Mouse (Mus musculus): ENCODE results near the gene Nps. TPM values are rescaled to one million over a fixed set of nuclear protein-coding genes. Genes with fewer than 3 reads are reported as not detected.

Nps gene
- polyA plus RNA-seq, 1 experiment from 2014 or later = not detected

- 75% methylated on average over 4 of the region's 4 CpGs for WGBS
- H3K4me1 ChIP-seq (ENCODE audit: control insufficient read depth, insufficient read depth, low read length) = peaks cover 13% of the 10 kb centered on the region; the same call in 1 of the 2 replicates
- 0 out of 2 replicates have a peak, but pooled peaks cover 5% of the 10 kb centered on the region for H3K27me3 ChIP-seq (ENCODE audit: control insufficient read depth, insufficient read depth, low read length)
- no peak overlapping the region for H3K27ac ChIP-seq (ENCODE audit: low read length)
- ATAC-seq (ENCODE audit: insufficient number of reproducible peaks, insufficient read depth, low FRiP score, low read depth) = no peak
- no peak overlapping the region for H3K4me3 ChIP-seq (ENCODE audit: low read depth, low read length)
- no peak overlapping the region for H3K9ac ChIP-seq (replicated peaks; ENCODE audit: low read depth, low read length)
- no peak overlapping the region for H3K4me2 ChIP-seq (replicated peaks; ENCODE audit: low read depth, low read length)
- no peaks in the 10 kb centered on the region for H3K36me3 ChIP-seq (ENCODE audit: control insufficient read depth, insufficient read depth, low read length)
- H3K9me3 ChIP-seq (ENCODE audit: control insufficient read depth, low read depth, low read length) = no peaks in the 10 kb centered on the region
Measured at GRCm38 (mm10) chr7:135239441-135239840, 19.1 kb upstream of the Nps start.

GRCm38 (mm10) chr7:135240006-135240405 lies 18.5 kb upstream of the Nps start:
- no peak overlapping the region for H3K4me2 ChIP-seq (replicated peaks; ENCODE audit: low read depth, low read length)
- no peak overlapping the region for H3K27ac ChIP-seq (ENCODE audit: low read length)
- no peaks in the 10 kb centered on the region for H3K9me3 ChIP-seq (ENCODE audit: control insufficient read depth, low read depth, low read length)
- H3K36me3 ChIP-seq (ENCODE audit: control insufficient read depth, insufficient read depth, low read length) = no peaks in the 10 kb centered on the region
- H3K4me1 ChIP-seq (ENCODE audit: control insufficient read depth, insufficient read depth, low read length) = peaks cover 13% of the 10 kb centered on the region; the same call in 1 of the 2 replicates
- 80% methylated on average over 6 of the region's 6 CpGs for WGBS
- no peak overlapping the region for H3K9ac ChIP-seq (replicated peaks; ENCODE audit: low read depth, low read length)
- ATAC-seq (ENCODE audit: insufficient number of reproducible peaks, insufficient read depth, low FRiP score, low read depth) = no peak
- H3K4me3 ChIP-seq (ENCODE audit: low read depth, low read length) = no peak overlapping the region
- H3K27me3 ChIP-seq (ENCODE audit: control insufficient read depth, insufficient read depth, low read length) = 0 out of 2 replicates have a peak, but pooled peaks cover 5% of the 10 kb centered on the region

GRCm38 (mm10) chr7:135240636-135241035 lies 17.9 kb upstream of the Nps start:
- Histone ChIP-seq H3K9ac (replicated peaks; ENCODE audit: low read depth, low read length) (no peak overlapping the region), H3K9me3 (ENCODE audit: control insufficient read depth, low read depth, low read length) (no peaks in the 10 kb centered on the region), H3K36me3 (ENCODE audit: control insufficient read depth, insufficient read depth, low read length) (no peaks in the 10 kb centered on the region), H3K4me1 (ENCODE audit: control insufficient read depth, insufficient read depth, low read length) (peaks cover 13% of the 10 kb centered on the region; the same call in 1 of the 2 replicates), H3K27ac (ENCODE audit: low read length) (no peak overlapping the region), H3K4me3 (ENCODE audit: low read depth, low read length) (no peak overlapping the region), H3K4me2 (replicated peaks; ENCODE audit: low read depth, low read length) (no peak overlapping the region), H3K27me3 (ENCODE audit: control insufficient read depth, insufficient read depth, low read length) (0 out of 2 replicates have a peak, but pooled peaks cover 3% of the 10 kb centered on the region)
- WGBS = 86% methylated on average over 2 of the region's 2 CpGs
- ATAC-seq (ENCODE audit: insufficient number of reproducible peaks, insufficient read depth, low FRiP score, low read depth) = no peak

GRCm38 (mm10) chr7:135244171-135244880 lies 14.2 kb upstream of the Nps start:
- Histone ChIP-seq H3K9me3 (ENCODE audit: control insufficient read depth, low read depth, low read length) (no peaks in the 10 kb centered on the region), H3K27me3 (ENCODE audit: control insufficient read depth, insufficient read depth, low read length) (no peaks in the 10 kb centered on the region), H3K4me2 (replicated peaks; ENCODE audit: low read depth, low read length) (no peak overlapping the region), H3K36me3 (ENCODE audit: control insufficient read depth, insufficient read depth, low read length) (no peaks in the 10 kb centered on the region), H3K27ac (ENCODE audit: low read length) (no peak overlapping the region), H3K4me3 (ENCODE audit: low read depth, low read length) (no peak overlapping the region), H3K9ac (replicated peaks; ENCODE audit: low read depth, low read length) (no peak overlapping the region), H3K4me1 (ENCODE audit: control insufficient read depth, insufficient read depth, low read length) (no peaks in the 10 kb centered on the region)
- no peak for ATAC-seq (ENCODE audit: insufficient number of reproducible peaks, insufficient read depth, low FRiP score, low read depth)
- WGBS = 86% methylated on average over 9 of the region's 9 CpGs

- Histone ChIP-seq H3K4me3 (ENCODE audit: low read depth, low read length) (no peak overlapping the region), H3K4me2 (replicated peaks; ENCODE audit: low read depth, low read length) (no peak overlapping the region), H3K27ac (ENCODE audit: low read length) (no peak overlapping the region), H3K4me1 (ENCODE audit: control insufficient read depth, insufficient read depth, low read length) (no peaks in the 10 kb centered on the region), H3K9ac (replicated peaks; ENCODE audit: low read depth, low read length) (no peak overlapping the region), H3K9me3 (ENCODE audit: control insufficient read depth, low read depth, low read length) (no peaks in the 10 kb centered on the region), H3K36me3 (ENCODE audit: control insufficient read depth, insufficient read depth, low read length) (no peaks in the 10 kb centered on the region), H3K27me3 (ENCODE audit: control insufficient read depth, insufficient read depth, low read length) (no peaks in the 10 kb centered on the region)
- ATAC-seq (ENCODE audit: insufficient number of reproducible peaks, insufficient read depth, low FRiP score, low read depth) = no peak
- WGBS = 85% methylated on average over 5 of the region's 5 CpGs
Measured at GRCm38 (mm10) chr7:135246386-135246785, 12.1 kb upstream of the Nps start.

GRCm38 (mm10) chr7:135253249-135253648 lies 5.3 kb upstream of the Nps start:
- H3K9ac ChIP-seq (replicated peaks; ENCODE audit: low read depth, low read length) = no peak overlapping the region
- H3K36me3 ChIP-seq (ENCODE audit: control insufficient read depth, insufficient read depth, low read length) = no peaks in the 10 kb centered on the region
- ATAC-seq (ENCODE audit: insufficient number of reproducible peaks, insufficient read depth, low FRiP score, low read depth) = no peak

GRCm38 (mm10) chr7:135254423-135254822 lies 4.1 kb upstream of the Nps start:
- Histone ChIP-seq H3K9me3 (ENCODE audit: control insufficient read depth, low read depth, low read length) (no peaks in the 10 kb centered on the region), H3K4me2 (replicated peaks; ENCODE audit: low read depth, low read length) (no peak overlapping the region), H3K27ac (ENCODE audit: low read length) (no peak overlapping the region), H3K4me1 (ENCODE audit: control insufficient read depth, insufficient read depth, low read length) (no peaks in the 10 kb centered on the region), H3K9ac (replicated peaks; ENCODE audit: low read depth, low read length) (no peak overlapping the region), H3K36me3 (ENCODE audit: control insufficient read depth, insufficient read depth, low read length) (no peaks in the 10 kb centered on the region), H3K4me3 (ENCODE audit: low read depth, low read length) (no peak overlapping the region), H3K27me3 (ENCODE audit: control insufficient read depth, insufficient read depth, low read length) (no peaks in the 10 kb centered on the region)
- ATAC-seq (ENCODE audit: insufficient number of reproducible peaks, insufficient read depth, low FRiP score, low read depth) = no peak
- 88% methylated on average over 2 of the region's 2 CpGs for WGBS

More at GRCm38 (mm10) chr7:135253249-135253648, 5.3 kb upstream of the Nps start:
- no peak overlapping the region for H3K4me3 ChIP-seq (ENCODE audit: low read depth, low read length)
- no peak overlapping the region for H3K4me2 ChIP-seq (replicated peaks; ENCODE audit: low read depth, low read length)
- H3K27me3 ChIP-seq (ENCODE audit: control insufficient read depth, insufficient read depth, low read length) = no peaks in the 10 kb centered on the region
- H3K9me3 ChIP-seq (ENCODE audit: control insufficient read depth, low read depth, low read length) = no peaks in the 10 kb centered on the region
- H3K4me1 ChIP-seq (ENCODE audit: control insufficient read depth, insufficient read depth, low read length) = no peaks in the 10 kb centered on the region
- no peak overlapping the region for H3K27ac ChIP-seq (ENCODE audit: low read length)
- 76% methylated on average over 2 of the region's 2 CpGs for WGBS

GRCm38 (mm10) chr7:135271011-135271410 lies 12.5 kb downstream of the Nps start:
- no peak for ATAC-seq (ENCODE audit: insufficient number of reproducible peaks, insufficient read depth, low FRiP score, low read depth)

GRCm38 (mm10) chr7:135283212-135283611 lies 24.7 kb downstream of the Nps start:
- Histone ChIP-seq H3K9ac (replicated peaks; ENCODE audit: low read depth, low read length) (no peak overlapping the region), H3K4me1 (ENCODE audit: control insufficient read depth, insufficient read depth, low read length) (no peaks in the 10 kb centered on the region), H3K9me3 (ENCODE audit: control insufficient read depth, low read depth, low read length) (no peaks in the 10 kb centered on the region), H3K4me2 (replicated peaks; ENCODE audit: low read depth, low read length) (no peak overlapping the region), H3K27ac (ENCODE audit: low read length) (no peak overlapping the region), H3K4me3 (ENCODE audit: low read depth, low read length) (no peak overlapping the region), H3K36me3 (ENCODE audit: control insufficient read depth, insufficient read depth, low read length) (no peaks in the 10 kb centered on the region), H3K27me3 (ENCODE audit: control insufficient read depth, insufficient read depth, low read length) (no peaks in the 10 kb centered on the region)
- 85% methylated on average over 3 of the region's 3 CpGs for WGBS
- ATAC-seq (ENCODE audit: insufficient number of reproducible peaks, insufficient read depth, low FRiP score, low read depth) = no peak

More at GRCm38 (mm10) chr7:135271011-135271410, 12.5 kb downstream of the Nps start:
- Histone ChIP-seq H3K36me3 (ENCODE audit: control insufficient read depth, insufficient read depth, low read length) (no peaks in the 10 kb centered on the region), H3K4me2 (replicated peaks; ENCODE audit: low read depth, low read length) (no peak overlapping the region), H3K9me3 (ENCODE audit: control insufficient read depth, low read depth, low read length) (no peaks in the 10 kb centered on the region), H3K27me3 (ENCODE audit: control insufficient read depth, insufficient read depth, low read length) (no peaks in the 10 kb centered on the region), H3K27ac (ENCODE audit: low read length) (no peak overlapping the region), H3K9ac (replicated peaks; ENCODE audit: low read depth, low read length) (no peak overlapping the region), H3K4me1 (ENCODE audit: control insufficient read depth, insufficient read depth, low read length) (no peaks in the 10 kb centered on the region), H3K4me3 (ENCODE audit: low read depth, low read length) (no peak overlapping the region)
- WGBS = 84% methylated on average over 5 of the region's 5 CpGs
